Mouse (Mus musculus): ENCODE results near the gene Tigd3.

The Tigd3 gene

GRCm38 (mm10) chr19:5877618-5878361, 16.2 kb downstream of the Tigd3 start, which contains the start of gene Slc25a45:
Slc25a45 (plus strand) TSS chr19:5877808.
- DNase-seq (ENCODE audit: low spot score), result peak; percentile 73

GRCm38 (mm10) chr19:5874969-5875480, 18.9 kb downstream of the Tigd3 start, which contains the start of gene Frmd8:
Frmd8 (minus strand) TSS chr19:5875274.
- peak; percentile 92 for DNase-seq (ENCODE audit: low spot score)

DNA sequence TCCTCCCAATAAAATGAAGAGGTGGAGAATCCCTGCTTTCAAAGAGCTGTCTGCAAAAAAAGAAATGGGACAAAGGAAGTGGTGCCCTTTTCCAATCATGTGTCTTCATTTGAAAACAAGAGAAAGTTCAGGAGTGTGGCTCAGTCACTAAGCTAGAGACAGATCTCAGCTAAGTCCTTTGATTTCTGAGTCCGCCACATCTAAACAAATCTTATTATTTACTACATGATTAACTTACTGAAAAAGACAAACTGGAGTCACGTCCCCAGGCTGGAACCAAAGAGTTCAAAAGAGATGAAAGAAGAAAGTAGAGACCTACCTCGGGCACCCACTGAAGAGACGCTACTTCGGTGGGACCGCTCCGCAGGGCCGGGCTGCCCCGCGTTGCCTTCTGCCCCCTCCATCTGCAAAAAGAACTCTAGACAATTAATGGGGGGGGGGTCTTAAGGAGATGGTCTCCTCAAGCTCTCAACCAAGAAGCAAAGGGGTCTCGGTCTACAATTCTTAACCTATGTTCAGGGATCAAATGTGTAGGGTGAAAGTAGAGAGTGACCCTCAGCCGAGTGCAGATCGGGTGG, 19.5 kb downstream of the Tigd3 start:
- no peak for DNase-seq (ENCODE audit: low spot score)

DNA sequence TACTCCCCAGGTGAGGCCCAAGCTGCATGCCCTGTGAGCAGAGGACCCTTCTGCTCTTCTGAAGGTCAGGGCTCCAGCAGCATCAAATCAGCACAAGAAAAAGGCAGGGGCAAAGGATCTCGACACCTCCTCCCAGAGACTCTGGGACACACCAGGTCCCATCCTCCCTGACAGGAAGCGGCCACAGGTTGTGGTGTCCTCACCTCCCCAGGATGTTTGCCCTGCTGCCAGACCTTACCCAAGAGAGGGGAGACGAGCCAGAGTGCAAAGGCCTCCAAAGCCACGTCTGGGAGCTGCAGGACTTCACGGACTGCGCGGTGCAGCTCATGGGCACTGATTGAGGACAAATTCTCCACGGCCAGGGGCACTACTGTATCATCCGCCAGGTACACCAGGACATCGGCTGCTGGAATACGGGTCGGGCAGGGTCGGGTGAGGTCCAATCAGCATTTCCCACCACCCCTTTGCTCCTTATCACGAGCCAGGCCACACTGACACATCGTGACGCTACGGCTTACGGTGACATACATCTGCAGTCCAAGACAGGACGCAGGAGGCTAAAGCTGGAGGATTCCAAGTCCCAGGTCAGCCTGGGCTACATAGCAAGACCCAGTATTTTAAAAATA, 20.9 kb downstream of the Tigd3 start:
- DNase-seq (ENCODE audit: low spot score), result no peak

GRCm38 (mm10) chr19:5872528-5872927, 21.4 kb downstream of the Tigd3 start:
- DNase-seq (ENCODE audit: low spot score), result no peak

- no peak for DNase-seq (ENCODE audit: low spot score)
These were observed 22.3 kb downstream of the Tigd3 start for GRCm38 (mm10) chr19:5871683-5872082.

GRCm38 (mm10) chr19:5871273-5871672, 22.7 kb downstream of the Tigd3 start:
- no peak for DNase-seq (ENCODE audit: low spot score)

- DNase-seq (ENCODE audit: low spot score), result no peak
These were observed 25.9 kb downstream of the Tigd3 start for GRCm38 (mm10) chr19:5868096-5868495.

DNA sequence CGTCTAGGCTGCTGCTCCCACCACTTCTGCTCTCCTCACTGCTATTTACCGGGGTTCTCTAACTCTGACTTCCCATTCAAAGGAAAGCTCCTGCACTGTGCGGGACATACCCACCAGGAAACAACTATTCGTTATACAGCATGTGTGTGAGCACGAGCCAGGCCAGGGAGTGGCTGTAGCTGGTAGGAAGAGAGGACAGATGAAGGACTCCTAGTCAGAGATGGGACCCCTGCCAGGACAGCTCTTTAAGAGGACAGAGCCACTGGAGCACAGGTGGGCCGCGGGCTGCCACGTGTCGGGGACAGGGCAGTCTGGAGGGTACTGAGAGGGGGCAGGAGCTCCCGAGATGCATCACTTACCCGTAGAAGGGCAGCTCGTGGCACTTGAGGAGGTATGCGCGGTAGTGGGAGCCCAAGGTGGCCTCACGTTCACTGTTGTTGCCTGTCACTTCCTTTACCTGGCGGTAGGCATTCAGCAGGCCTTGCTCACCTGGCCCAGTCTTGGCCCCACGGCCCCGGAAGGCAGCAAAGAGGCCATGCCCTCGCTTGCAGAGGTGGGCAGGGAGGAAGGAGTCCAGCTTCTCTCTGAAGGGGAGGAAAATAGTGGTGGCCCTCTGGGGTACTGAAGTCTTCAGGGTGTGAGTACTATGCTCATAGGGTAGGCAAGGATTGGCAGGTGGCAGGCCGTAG, 29.1 kb downstream of the Tigd3 start:
- DNase-seq (ENCODE audit: low spot score), result no peak

DNA sequence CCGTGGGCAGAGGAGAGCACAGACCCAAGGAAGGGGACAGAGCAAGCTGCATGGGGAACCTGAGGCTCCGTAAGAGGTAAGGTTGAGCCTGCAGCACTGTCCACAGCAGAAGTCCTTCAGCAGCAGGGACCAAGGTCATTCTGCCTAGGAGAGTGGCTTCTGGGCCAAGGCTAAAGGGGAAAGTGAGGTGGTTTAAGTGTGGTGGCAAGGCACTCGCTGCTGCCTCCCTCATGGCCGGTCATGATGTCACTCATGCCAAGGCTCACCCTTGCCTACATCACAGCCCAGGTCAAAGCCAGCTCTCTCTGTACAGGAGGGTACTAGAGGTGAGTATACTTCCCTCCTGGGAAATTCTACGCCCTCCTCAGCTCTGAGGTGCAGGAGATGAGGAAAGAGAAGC, 30.2 kb downstream of the Tigd3 start:
- no peak for DNase-seq (ENCODE audit: low spot score)

GRCm38 (mm10) chr19:5862335-5863085, 31.4 kb downstream of the Tigd3 start:
- no peak for DNase-seq (ENCODE audit: low spot score)

DNA sequence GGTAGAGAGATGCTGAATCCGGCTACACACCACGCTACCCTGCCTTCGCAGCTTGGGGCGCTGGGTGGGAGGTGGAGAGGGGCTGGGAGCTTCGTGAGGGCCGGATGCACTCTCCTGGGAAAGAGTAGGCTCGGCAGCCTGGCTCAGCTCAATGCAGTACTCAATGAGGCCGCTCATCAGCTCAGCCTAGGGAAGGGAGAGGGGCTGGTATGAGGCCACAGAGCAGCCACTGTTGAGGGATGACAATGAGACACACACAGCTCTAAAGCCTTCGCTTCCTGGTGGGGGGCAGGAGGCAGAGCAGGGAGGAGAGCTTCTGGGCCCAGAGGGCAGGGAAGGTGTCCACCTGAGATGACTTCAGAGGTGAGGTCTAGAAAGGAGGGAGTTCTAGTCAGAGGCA, 37.3 kb downstream of the Tigd3 start:
- no peak for DNase-seq (ENCODE audit: low spot score)

- DNase-seq (ENCODE audit: low spot score), result no peak
These were observed 41.8 kb downstream of the Tigd3 start for GRCm38 (mm10) chr19:5852035-5852722.

DNA sequence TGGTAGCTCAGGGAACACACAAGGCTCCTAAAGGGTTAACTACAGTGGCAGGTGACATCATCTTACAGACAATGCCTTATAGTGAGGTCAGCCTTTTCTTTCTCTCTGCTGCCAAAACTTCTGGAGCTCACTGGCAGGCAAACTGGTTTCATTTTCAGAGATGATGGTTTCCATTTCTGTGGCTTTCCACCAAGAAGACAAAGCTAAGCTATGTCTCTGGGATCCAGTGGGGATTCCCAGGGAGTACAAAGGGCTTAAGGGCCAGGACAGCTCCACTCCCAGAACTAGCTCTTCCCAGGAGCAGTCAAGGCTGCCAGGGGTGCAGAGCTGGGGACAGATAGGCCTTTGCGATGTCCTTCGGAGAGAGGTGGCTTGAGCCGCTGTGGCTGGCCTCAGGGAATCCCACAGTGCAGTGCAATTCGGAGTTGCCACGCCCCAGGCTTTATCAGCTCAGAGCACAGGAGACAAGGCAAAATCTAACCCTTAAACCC, 42.4 kb downstream of the Tigd3 start:
- no peak for DNase-seq (ENCODE audit: low spot score)

GRCm38 (mm10) chr19:5850860-5851259, 43.1 kb downstream of the Tigd3 start:
- DNase-seq (ENCODE audit: low spot score), result no peak

GRCm38 (mm10) chr19:5849843-5850527, 44.0 kb downstream of the Tigd3 start:
- DNase-seq (ENCODE audit: low spot score), result peak; percentile 91

GRCm38 (mm10) chr19:5848826-5849672, 44.9 kb downstream of the Tigd3 start:
- peak; percentile 53 for DNase-seq (ENCODE audit: low spot score)

DNA sequence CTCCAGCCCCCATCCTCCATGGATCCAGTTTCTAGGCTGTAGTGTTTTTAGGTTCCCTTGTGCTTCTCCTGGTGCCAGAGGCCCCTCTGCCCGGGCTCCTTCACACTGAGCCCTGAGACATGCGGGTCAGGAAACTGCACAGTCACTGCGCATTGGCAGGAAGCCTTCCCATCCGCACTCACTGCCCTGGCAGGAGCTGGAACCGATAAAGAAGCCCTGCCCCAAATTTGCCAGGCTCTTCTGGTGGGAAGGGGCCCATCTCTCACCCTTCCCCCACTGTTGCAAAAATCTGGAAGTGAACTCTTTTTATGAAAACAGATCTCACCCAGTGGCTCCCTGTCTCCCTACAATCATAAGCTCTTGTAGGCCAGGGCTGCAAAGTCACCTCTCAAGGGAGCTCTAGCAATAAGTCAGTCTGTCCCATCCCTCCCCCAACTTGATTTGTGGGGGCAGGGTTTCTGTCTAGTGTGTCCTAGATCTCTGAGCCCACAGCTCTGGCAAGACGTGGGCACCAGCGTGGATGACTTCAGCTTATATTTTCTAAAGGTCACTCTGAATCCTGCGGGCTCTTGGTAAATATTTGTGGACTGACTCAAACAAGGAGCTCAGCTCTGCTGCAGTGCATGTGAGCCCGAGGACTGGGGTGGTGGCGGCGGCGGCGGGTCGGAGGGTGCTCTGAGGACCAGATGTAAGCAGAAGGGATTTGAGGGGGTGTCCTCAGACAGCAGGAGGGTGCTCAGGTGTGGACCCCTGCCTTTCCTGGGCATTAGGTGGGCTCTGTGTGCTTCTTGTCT, 45.7 kb downstream of the Tigd3 start:
- DNase-seq (ENCODE audit: low spot score), result peak; percentile 63
